Mouse (Mus musculus): Measurements from ENCODE around the gene Lrrc30. TPM values are rescaled to one million over a fixed set of nuclear protein-coding genes. Genes with fewer than 3 reads are reported as not detected.

Gene Lrrc30
- total RNA-seq, 1 experiment: not detected

DNA sequence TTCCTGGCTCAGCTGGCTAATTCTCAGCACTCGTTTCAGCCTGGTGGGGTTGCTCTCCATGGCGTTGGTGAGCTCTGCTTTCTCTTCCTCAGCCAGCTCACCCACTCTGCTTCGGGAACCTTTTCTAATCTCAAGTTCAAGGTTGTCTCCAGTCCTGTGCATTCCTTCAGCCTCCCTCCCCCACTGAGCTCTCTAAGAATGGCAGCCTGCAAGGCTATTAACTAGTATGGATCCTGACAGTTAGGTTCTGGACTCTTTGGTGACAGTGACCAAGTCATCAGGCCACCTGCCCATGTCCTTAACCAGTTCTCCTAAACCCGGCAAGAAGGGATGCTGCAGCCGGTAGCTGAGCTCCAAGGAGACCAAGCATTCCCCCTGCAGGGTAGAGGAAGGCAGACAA, 34.5 kb upstream of the Lrrc30 start:
- Histone ChIP-seq H3K9me3 (ENCODE audit: control insufficient read depth, insufficient read depth, low read depth, low read length) (no peaks in the 10 kb centered on the region), H3K4me3 (ENCODE audit: insufficient read depth in 1 of 2, low read depth in 1 of 2, low read length in 2 of 2, poor library complexity in 1 of 2, severe bottlenecking in 1 of 2) (no peak overlapping the region), H3K9ac (ENCODE audit: insufficient read depth, low read depth, low read length, poor library complexity, severe bottlenecking) (no peak overlapping the region), H3K4me1 (ENCODE audit: control insufficient read depth in 2 of 2, insufficient read depth in 2 of 2, low read length in 2 of 2, poor library complexity in 1 of 2) (no peaks in the 10 kb centered on the region), H3K36me3 (ENCODE audit: control insufficient read depth, insufficient read depth, low read length, poor library complexity, severe bottlenecking) (no peaks in the 10 kb centered on the region), H3K27ac (ENCODE audit: insufficient read depth, low read depth, low read length, poor library complexity, severe bottlenecking) (no peak overlapping the region)
- DNase-seq (ENCODE audit: low read depth, low spot score): no peak
- no peak for TF ChIP-seq ZC3H11A (IDR thresholded peaks at IDR 0.05; ENCODE audit: borderline replicate concordance, low read depth, low read length)
- TF ChIP-seq HCFC1 (IDR thresholded peaks at IDR 0.05; ENCODE audit: borderline replicate concordance, insufficient read depth, low read length): no peak
- TF ChIP-seq ZNF384 (IDR thresholded peaks at IDR 0.05; ENCODE audit: low read depth, low read length): no peak
- no peak for TF ChIP-seq CHD2 (IDR thresholded peaks at IDR 0.05; ENCODE audit: low read depth, low read length)
- no peak for TF ChIP-seq MAFK (IDR thresholded peaks at IDR 0.05; ENCODE audit: insufficient read depth, low read depth, low read length)
- in situ Hi-C loops (cut with MboI; ENCODE audit: low sequenced_read_pairs in 2 of 2, unreplicated experiment in 2 of 2): no loop called here

DNA sequence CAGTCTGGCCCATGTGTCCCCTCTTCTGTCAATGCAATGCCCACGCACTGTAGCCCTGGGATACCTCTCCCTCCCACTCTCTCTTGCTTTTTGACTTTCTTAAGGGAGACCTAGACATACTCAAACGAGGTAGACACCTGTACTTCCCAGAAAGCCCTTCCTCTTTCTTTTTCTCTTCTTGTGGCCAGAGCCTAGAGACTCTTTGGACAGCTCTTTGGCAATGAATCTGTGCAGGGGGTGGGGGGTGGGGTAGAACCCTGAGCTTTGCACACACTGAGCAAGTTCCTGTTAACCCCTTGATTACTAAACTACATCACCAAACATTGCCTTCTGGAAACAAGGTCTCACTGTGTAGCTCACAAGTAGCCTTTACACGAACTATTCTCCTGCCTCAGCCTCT, 31.8 kb upstream of the Lrrc30 start:
- Histone ChIP-seq H3K4me3 (ENCODE audit: insufficient read depth in 1 of 2, low read depth in 1 of 2, low read length in 2 of 2, poor library complexity in 1 of 2, severe bottlenecking in 1 of 2) (no peak overlapping the region), H3K4me1 (ENCODE audit: control insufficient read depth in 2 of 2, insufficient read depth in 2 of 2, low read length in 2 of 2, poor library complexity in 1 of 2) (no peaks in the 10 kb centered on the region), H3K9ac (ENCODE audit: insufficient read depth, low read depth, low read length, poor library complexity, severe bottlenecking) (no peak overlapping the region), H3K27ac (ENCODE audit: insufficient read depth, low read depth, low read length, poor library complexity, severe bottlenecking) (no peak overlapping the region), H3K9me3 (ENCODE audit: control insufficient read depth, insufficient read depth, low read depth, low read length) (no peaks in the 10 kb centered on the region), H3K36me3 (ENCODE audit: control insufficient read depth, insufficient read depth, low read length, poor library complexity, severe bottlenecking) (no peaks in the 10 kb centered on the region)
- in situ Hi-C loops (cut with MboI; ENCODE audit: low sequenced_read_pairs in 2 of 2, unreplicated experiment in 2 of 2): no loop called here
- no peak for DNase-seq (ENCODE audit: low read depth, low spot score)
- TF ChIP-seq CHD2 (IDR thresholded peaks at IDR 0.05; ENCODE audit: low read depth, low read length) (no peak), ZC3H11A (IDR thresholded peaks at IDR 0.05; ENCODE audit: borderline replicate concordance, low read depth, low read length) (no peak), MAFK (IDR thresholded peaks at IDR 0.05; ENCODE audit: insufficient read depth, low read depth, low read length) (no peak), HCFC1 (IDR thresholded peaks at IDR 0.05; ENCODE audit: borderline replicate concordance, insufficient read depth, low read length) (no peak), ZNF384 (IDR thresholded peaks at IDR 0.05; ENCODE audit: low read depth, low read length) (no peak)

DNA sequence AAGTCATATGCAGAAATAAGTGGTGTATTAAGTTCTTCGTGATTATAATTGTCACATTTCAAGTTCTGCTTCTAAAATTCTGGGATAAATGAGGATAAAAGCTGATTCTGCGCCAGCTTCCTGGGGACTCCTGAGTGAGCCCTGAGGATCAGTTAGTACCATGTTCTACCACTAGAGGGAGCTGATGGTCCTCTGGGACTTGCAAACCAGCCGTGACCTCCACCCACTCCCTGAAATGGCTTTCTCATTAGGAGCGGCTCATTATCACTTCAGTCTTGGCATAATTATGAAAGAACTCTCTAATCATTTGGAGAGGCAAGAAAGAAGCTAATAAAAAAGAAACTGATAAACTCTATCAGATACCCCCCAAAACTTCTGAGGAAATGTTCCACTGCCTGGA, 19.0 kb upstream of the Lrrc30 start:
- Histone ChIP-seq H3K4me1 (ENCODE audit: control insufficient read depth in 2 of 2, insufficient read depth in 2 of 2, low read length in 2 of 2, poor library complexity in 1 of 2) (no peaks in the 10 kb centered on the region), H3K27ac (ENCODE audit: insufficient read depth, low read depth, low read length, poor library complexity, severe bottlenecking) (no peak overlapping the region), H3K36me3 (ENCODE audit: control insufficient read depth, insufficient read depth, low read length, poor library complexity, severe bottlenecking) (no peaks in the 10 kb centered on the region), H3K9me3 (ENCODE audit: control insufficient read depth, insufficient read depth, low read depth, low read length) (no peaks in the 10 kb centered on the region), H3K4me3 (ENCODE audit: insufficient read depth in 1 of 2, low read depth in 1 of 2, low read length in 2 of 2, poor library complexity in 1 of 2, severe bottlenecking in 1 of 2) (no peak overlapping the region), H3K9ac (ENCODE audit: insufficient read depth, low read depth, low read length, poor library complexity, severe bottlenecking) (no peak overlapping the region)
- TF ChIP-seq ZC3H11A (IDR thresholded peaks at IDR 0.05; ENCODE audit: borderline replicate concordance, low read depth, low read length): peak; percentile 69; the same call in 1 of the 2 replicates
- no peak for TF ChIP-seq HCFC1 (IDR thresholded peaks at IDR 0.05; ENCODE audit: borderline replicate concordance, insufficient read depth, low read length)
- in situ Hi-C loops (cut with MboI; ENCODE audit: low sequenced_read_pairs in 2 of 2, unreplicated experiment in 2 of 2): no loop called here
- DNase-seq (ENCODE audit: low read depth, low spot score): peak; percentile 50

DNA sequence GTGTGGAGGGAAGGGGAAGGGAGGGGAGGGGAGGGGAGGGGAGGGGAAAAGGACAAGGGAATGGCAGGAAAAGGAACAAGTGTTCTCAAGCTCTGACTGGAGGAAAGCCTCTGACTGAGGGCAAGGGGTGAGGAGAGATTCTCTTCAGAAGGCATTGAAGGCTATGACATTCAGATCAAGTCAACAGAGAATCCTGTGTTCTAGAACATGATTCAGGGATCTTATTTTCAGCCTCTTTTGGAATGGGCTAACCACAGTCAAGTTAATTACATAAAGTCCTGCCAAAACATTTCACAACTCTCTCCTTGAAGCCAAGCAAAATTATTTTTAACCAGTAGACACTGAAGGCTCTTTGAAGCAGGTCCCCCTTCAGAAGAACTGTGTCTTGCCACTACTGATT, 9.1 kb upstream of the Lrrc30 start:
- H3K4me1 ChIP-seq (ENCODE audit: control insufficient read depth in 2 of 2, insufficient read depth in 2 of 2, low read length in 2 of 2, poor library complexity in 1 of 2): peaks cover 0 to 2% of the 10 kb centered on the region in 2 experiments; a peak in 1 of 4 replicates
- no peak overlapping the region for H3K9ac ChIP-seq (ENCODE audit: insufficient read depth, low read depth, low read length, poor library complexity, severe bottlenecking)
- H3K36me3 ChIP-seq (ENCODE audit: control insufficient read depth, insufficient read depth, low read length, poor library complexity, severe bottlenecking): no peaks in the 10 kb centered on the region
- H3K27ac ChIP-seq (ENCODE audit: insufficient read depth, low read depth, low read length, poor library complexity, severe bottlenecking): no peak overlapping the region
- in situ Hi-C loops (cut with MboI; ENCODE audit: low sequenced_read_pairs in 2 of 2, unreplicated experiment in 2 of 2): no loop called here
- H3K4me3 ChIP-seq (ENCODE audit: insufficient read depth in 1 of 2, low read depth in 1 of 2, low read length in 2 of 2, poor library complexity in 1 of 2, severe bottlenecking in 1 of 2): no peak overlapping the region
- DNase-seq (ENCODE audit: low read depth, low spot score): no peak
- no peak for TF ChIP-seq ZC3H11A (IDR thresholded peaks at IDR 0.05; ENCODE audit: borderline replicate concordance, low read depth, low read length)
- no peak for TF ChIP-seq MAFK (IDR thresholded peaks at IDR 0.05; ENCODE audit: insufficient read depth, low read depth, low read length)
- no peak for TF ChIP-seq ZNF384 (IDR thresholded peaks at IDR 0.05; ENCODE audit: low read depth, low read length)
- no peak for TF ChIP-seq CHD2 (IDR thresholded peaks at IDR 0.05; ENCODE audit: low read depth, low read length)
- no peak for TF ChIP-seq HCFC1 (IDR thresholded peaks at IDR 0.05; ENCODE audit: borderline replicate concordance, insufficient read depth, low read length)
- no peaks in the 10 kb centered on the region for H3K9me3 ChIP-seq (ENCODE audit: control insufficient read depth, insufficient read depth, low read depth, low read length)

Measured in ES-E14 (cell line).